Mouse (Mus musculus): ENCODE data around the gene Gm20696. TPM values are rescaled to one million over a fixed set of nuclear protein-coding genes. Genes with fewer than 3 reads are reported as not detected.

Gm20696 gene
- total and polyA plus RNA-seq, 3 experiments = 0.59 TPM; not detected in 2

DNA sequence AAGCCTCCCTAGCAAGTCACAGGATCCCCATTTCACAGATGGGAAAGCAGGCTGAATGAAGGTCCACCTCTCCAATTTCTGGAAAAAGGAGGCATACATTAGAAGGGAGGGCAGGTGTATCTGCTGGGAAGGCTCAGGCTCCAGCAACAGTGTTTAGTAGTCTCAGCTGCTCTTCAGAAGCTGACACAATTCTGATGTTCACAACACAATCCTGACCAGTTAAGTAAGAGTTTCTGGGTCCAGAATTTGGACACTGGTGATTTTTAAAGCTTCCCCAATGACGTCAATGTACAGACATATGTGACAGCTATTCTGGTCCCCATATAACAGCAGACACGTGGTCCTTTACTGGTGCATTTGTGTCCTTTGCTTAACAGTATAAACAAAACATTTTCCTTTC is 313.2 kb downstream of the Gm20696 start:
- no peak overlapping the region for H3K4me3 ChIP-seq (replicated peaks in 1 of 3; ENCODE audit: low read depth in 2 of 3, low read length in 2 of 3, poor library complexity in 1 of 3)
- TF ChIP-seq NRF1 (IDR thresholded peaks at IDR 0.05; ENCODE audit: low read depth, low read length) (no peak), JUN (IDR thresholded peaks at IDR 0.05; ENCODE audit: insufficient read depth, low read depth, low read length) (no peak), E2F4 (IDR thresholded peaks at IDR 0.05; ENCODE audit: insufficient replicate concordance, low read depth, low read length) (no peak), HCFC1 (IDR thresholded peaks at IDR 0.05; ENCODE audit: low read depth, low read length) (no peak), ETS1 (conservative IDR thresholded peaks at IDR 0.05; ENCODE audit: low read depth, low read length) (no peak), MYC (IDR thresholded peaks at IDR 0.05; ENCODE audit: low read depth, low read length) (no peak), CHD2 (IDR thresholded peaks at IDR 0.05; ENCODE audit: low read length) (no peak), USF2 (conservative IDR thresholded peaks at IDR 0.05; ENCODE audit: low read depth, low read length) (no peak), CHD1 (IDR thresholded peaks at IDR 0.05; ENCODE audit: low read depth, low read length) (no peak), KAT2A (IDR thresholded peaks at IDR 0.05; ENCODE audit: insufficient replicate concordance, low read length) (no peak)
- dilution Hi-C loops (cut with MboI; ENCODE audit: extremely low pct_ligation_motif_present, extremely low pct_unique_long_range_greater_than_20kb, low sequenced_read_pairs) = no loop called here
- no peaks in the 10 kb centered on the region for H3K79me2 ChIP-seq (replicated peaks; ENCODE audit: control insufficient read depth, extremely low read depth, insufficient read depth, poor library complexity, severe bottlenecking)
- H3K9me3 ChIP-seq (replicated peaks; ENCODE audit: low read length) = no peaks in the 10 kb centered on the region
- no peaks in the 10 kb centered on the region for H3K27me3 ChIP-seq (replicated peaks)
- H3K9ac ChIP-seq (ENCODE audit: insufficient read depth, low read depth) = no peak overlapping the region
- H3K4me1 ChIP-seq (ENCODE audit: control insufficient read depth in 1 of 2, insufficient read depth in 2 of 2) = peaks cover 17 to 26% of the 10 kb centered on the region in 2 experiments
- H3K27ac ChIP-seq (ENCODE audit: insufficient read depth, low read depth) = no peak overlapping the region
- H3K4me2 ChIP-seq (ENCODE audit: insufficient read depth, low read depth, poor library complexity, severe bottlenecking) = no peak overlapping the region
- H3K36me3 ChIP-seq (replicated peaks in 1 of 2; ENCODE audit: control insufficient read depth in 1 of 2, insufficient read depth in 1 of 2, low read length in 1 of 2) = no peaks in the 10 kb centered on the region
- no peak for DNase-seq (ENCODE audit: extremely low read depth)
- in situ Hi-C loops (cut with MboI; ENCODE audit: low pct_ligation_motif_present, low pct_unique_long_range_greater_than_20kb, low sequenced_read_pairs) = no loop called here

DNA sequence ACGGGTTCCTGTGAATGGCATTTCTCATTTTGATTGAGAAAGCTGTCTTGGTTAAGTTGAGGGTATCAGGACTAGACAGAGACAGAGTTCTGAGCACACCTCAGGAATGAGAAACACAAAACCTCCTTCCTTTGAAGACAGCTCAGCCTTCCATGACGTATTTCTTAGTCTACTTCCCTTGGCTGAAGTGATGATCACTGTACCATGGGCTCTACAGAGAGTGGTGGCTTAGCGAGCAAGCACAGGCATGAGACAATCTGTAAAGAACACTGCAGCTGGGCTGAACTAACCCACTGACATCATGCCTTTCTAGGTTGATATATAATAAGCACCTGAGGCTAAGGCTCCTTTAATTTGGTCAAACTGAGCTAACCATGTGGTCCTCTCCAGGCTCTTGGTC is 316.0 kb downstream of the Gm20696 start:
- Histone ChIP-seq H3K27me3 (replicated peaks) (no peaks in the 10 kb centered on the region), H3K4me1 (ENCODE audit: control insufficient read depth in 1 of 2, insufficient read depth in 2 of 2) (peaks cover 7 to 17% of the 10 kb centered on the region in 2 experiments), H3K9ac (ENCODE audit: insufficient read depth, low read depth) (no peak overlapping the region), H3K79me2 (replicated peaks; ENCODE audit: control insufficient read depth, extremely low read depth, insufficient read depth, poor library complexity, severe bottlenecking) (no peaks in the 10 kb centered on the region), H3K4me3 (replicated peaks in 1 of 3; ENCODE audit: low read depth in 2 of 3, low read length in 2 of 3, poor library complexity in 1 of 3) (no peak overlapping the region), H3K4me2 (ENCODE audit: insufficient read depth, low read depth, poor library complexity, severe bottlenecking) (0 out of 2 replicates have a peak overlapping the region, but pooled peaks have one; percentile 2), H3K9me3 (replicated peaks; ENCODE audit: low read length) (no peaks in the 10 kb centered on the region), H3K36me3 (replicated peaks in 1 of 2; ENCODE audit: control insufficient read depth in 1 of 2, insufficient read depth in 1 of 2, low read length in 1 of 2) (no peaks in the 10 kb centered on the region), H3K27ac (ENCODE audit: insufficient read depth, low read depth) (peak overlapping the region; percentile 9)
- TF ChIP-seq MXI1 (IDR thresholded peaks at IDR 0.05; ENCODE audit: low read depth, low read length) (no peak), TCF12 (IDR thresholded peaks at IDR 0.05; ENCODE audit: low read depth, low read length) (0 out of 2 replicates have a peak, but pooled peaks have one; percentile 17), MYC (IDR thresholded peaks at IDR 0.05; ENCODE audit: low read depth, low read length) (0 out of 2 replicates have a peak, but pooled peaks have one; percentile 23), MAX (IDR thresholded peaks at IDR 0.05; ENCODE audit: low read length) (no peak), CHD1 (IDR thresholded peaks at IDR 0.05; ENCODE audit: low read depth, low read length) (peak; percentile 40; the same call in 1 of the 2 replicates), BHLHE40 (IDR thresholded peaks at IDR 0.05; ENCODE audit: low read depth, low read length) (no peak; the same call in 1 of the 2 replicates), EP300 (IDR thresholded peaks at IDR 0.05; ENCODE audit: low read length) (no peak), MEF2A (IDR thresholded peaks at IDR 0.05; ENCODE audit: borderline replicate concordance, low read depth, low read length) (no peak; the same call in 1 of the 2 replicates), ZKSCAN1 (IDR thresholded peaks at IDR 0.05; ENCODE audit: borderline replicate concordance, low read depth, low read length) (no peak), CHD2 (IDR thresholded peaks at IDR 0.05; ENCODE audit: low read length) (no peak), TBP (conservative IDR thresholded peaks at IDR 0.05; ENCODE audit: low read depth, low read length) (no peak), POLR2AphosphoS2 (IDR thresholded peaks at IDR 0.05; ENCODE audit: low read depth, low read length) (no peak), ETS1 (conservative IDR thresholded peaks at IDR 0.05; ENCODE audit: low read depth, low read length) (peak; percentile 42), MAFK (IDR thresholded peaks at IDR 0.05; ENCODE audit: insufficient replicate concordance, low read length) (no peak), JUND (conservative IDR thresholded peaks at IDR 0.05; ENCODE audit: low read depth, low read length) (peak; percentile 9; the same call in 1 of the 2 replicates), IRF4 (IDR thresholded peaks at IDR 0.05; ENCODE audit: low read depth, low read length) (0 out of 2 replicates have a peak, but pooled peaks have one; percentile 8), RAD21 (IDR thresholded peaks at IDR 0.05; ENCODE audit: low read depth, low read length) (no peak), CTCF (conservative IDR thresholded peaks at IDR 0.05 in 1 of 2, IDR thresholded peaks at IDR 0.05 in 1 of 2; ENCODE audit: low read depth in 2 of 2, low read length in 2 of 2) (no peak), ELF1 (IDR thresholded peaks at IDR 0.05; ENCODE audit: low read depth, low read length) (no peak), GABPA (IDR thresholded peaks at IDR 0.05; ENCODE audit: insufficient replicate concordance, low read depth, low read length) (no peak)
- DNase-seq (ENCODE audit: extremely low read depth) = no peak
- dilution Hi-C loops (cut with MboI; ENCODE audit: extremely low pct_ligation_motif_present, extremely low pct_unique_long_range_greater_than_20kb, low sequenced_read_pairs) (no loop called here), in situ Hi-C loops (cut with MboI; ENCODE audit: low pct_ligation_motif_present, low pct_unique_long_range_greater_than_20kb, low sequenced_read_pairs) (no loop called here)
